Mouse (Mus musculus) left cerebral cortex, postnatal 10 days (tissue): ENCODE data around the gene Slc16a4. TPM values are rescaled to one million over a fixed set of nuclear protein-coding genes. Genes with fewer than 3 reads are reported as not detected.

Source experiments
- DNase-seq, 2 experiments: peaks; one replicate each; pipeline ENCODE4 v3.0.0; 2021 to 2022; ENCODE audit warnings: low spot score in 2 of 2, mixed read lengths in 1 of 2; ENCODE audit errors: extremely low spot score in 1 of 2
- intact Hi-C: fragments of 180-260 bp; cut with DNase I; formaldehyde crosslinking; loops from one replicate; pipeline ENCODE4 v1.15.1; 2025
- total RNA-seq, 2 experiments: library from RNA; stranded (reverse); gene quantifications; 2 replicates each; pipeline ENCODE4 v1.2.3; 2021

Slc16a4 gene
- total RNA-seq, 2 experiments from 2014 or later = 1.8 to 2.3 TPM

GRCm38 (mm10) chr3:107345033-107345725 lies 54.1 kb downstream of the Slc16a4 start:
- intact Hi-C loops = no loop called here
- DNase-seq = no peak

GRCm38 (mm10) chr3:107349006-107349405 lies 58.0 kb downstream of the Slc16a4 start:
- peak; percentile 22 to 48 for DNase-seq
- intact Hi-C loops = no loop called here

GRCm38 (mm10) chr3:107351706-107352105 lies 60.7 kb downstream of the Slc16a4 start:
- no peak for DNase-seq
- intact Hi-C loops = loop anchor here (10.0 kb wide), 2 partner anchors 117 to 253 kb away; partner anchors contain the start of genes A630076J17Rik and Prok1

GRCm38 (mm10) chr3:107355618-107356260 lies 64.7 kb downstream of the Slc16a4 start:
- no peak for DNase-seq
- intact Hi-C loops = loop anchor here (2.0 to 10.0 kb wide), 3 partner anchors 105 to 249 kb away; partner anchors contain the start of genes A630076J17Rik and Prok1

GRCm38 (mm10) chr3:107356964-107357441 lies 66.0 kb downstream of the Slc16a4 start:
- peak; percentile 84 to 90 for DNase-seq
- intact Hi-C loops = loop anchor here (2.0 to 10.0 kb wide), 3 partner anchors 104 to 248 kb away; partner anchors contain the start of genes A630076J17Rik and Prok1

GRCm38 (mm10) chr3:107357700-107358234 lies 66.7 kb downstream of the Slc16a4 start:
- no peak for DNase-seq
- intact Hi-C loops = loop anchor here (2.0 to 10.0 kb wide), 3 partner anchors 103 to 247 kb away; partner anchors contain the start of genes A630076J17Rik and Prok1

GRCm38 (mm10) chr3:107360341-107360740 lies 69.3 kb downstream of the Slc16a4 start:
- DNase-seq = no peak
- intact Hi-C loops = no loop called here

Other genes with a start within 250 kb of the Slc16a4 start
- gene Kcna2, start 190.1 kb upstream of the Slc16a4 start, total RNA-seq = 10 to 100 TPM; 54.9 to 58.4 TPM
- not detected for gene Kcna10, start 108.2 kb upstream of the Slc16a4 start, total RNA-seq
- under 1 TPM in 1 of 2 experiments, not detected in 1; 0.28 TPM for gene Cym, start 69.5 kb upstream of the Slc16a4 start, total RNA-seq
- not detected for gene A630076J17Rik, start 60.6 kb upstream of the Slc16a4 start, total RNA-seq
- gene Prok1, start 51.5 kb upstream of the Slc16a4 start, total RNA-seq = not detected
- gene Lamtor5, start 12.4 kb upstream of the Slc16a4 start, total RNA-seq = 10 to 100 TPM; 57.2 to 63.4 TPM
- 10 to 100 TPM; 21.3 to 23.3 TPM for gene Rbm15, start 42.4 kb downstream of the Slc16a4 start, total RNA-seq
- 10 to 100 TPM; 57.3 to 58.5 TPM for gene Kcnc4, start 168.3 kb downstream of the Slc16a4 start, total RNA-seq
- 100 to 1,000 TPM; 258 to 262 TPM for gene Slc6a17, start 226.8 kb downstream of the Slc16a4 start, total RNA-seq